Mouse (Mus musculus) spleen, adult 2 months (tissue): ENCODE results near the gene Prox2. TPM values are rescaled to one million over a fixed set of nuclear protein-coding genes. Genes with fewer than 3 reads are reported as not detected.
A peak's percentile ranks its signal among the peaks of the same experiment; 100 is the strongest.

Experiments
- DNase-seq, 2 experiments: peaks; one replicate each; pipeline versions ENCODE4 v3.0.0 to v3.0.0-alpha.2; 2012 to 2021; ENCODE audit warnings: low spot score in 2 of 2, low read depth in 1 of 2
- H3K27ac ChIP-seq: fragments of 200-500 bp; 2 replicates; pipeline ENCODE4 v1.5.1; 2012; ENCODE audit warnings: low read length, inconsistent platforms; ENCODE audit not compliant: insufficient read depth
- H3K27me3 ChIP-seq: fragments of 200-500 bp; 2 replicates; pipeline ENCODE4 v1.6.1; 2012; ENCODE audit warnings: mild to moderate bottlenecking, moderate library complexity, low read length, inconsistent platforms; ENCODE audit not compliant: control insufficient read depth, insufficient read depth
- H3K36me3 ChIP-seq: fragments of 200-500 bp; 2 replicates; pipeline ENCODE4 v1.6.1; 2012; ENCODE audit warnings: mild to moderate bottlenecking, low read length, inconsistent platforms; ENCODE audit not compliant: control insufficient read depth, insufficient read depth
- H3K4me1 ChIP-seq: fragments of 200-500 bp; 2 replicates; pipeline ENCODE4 v1.6.1; 2011; ENCODE audit warnings: inconsistent platforms; ENCODE audit not compliant: control insufficient read depth, insufficient read depth, insufficient read length
- H3K4me3 ChIP-seq: fragments of 200-500 bp; 2 replicates; pipeline ENCODE4 v1.5.1; 2011; ENCODE audit warnings: mild to moderate bottlenecking, inconsistent platforms; ENCODE audit not compliant: insufficient read depth, insufficient read length; ENCODE audit errors: extremely low read depth
- CTCF ChIP-seq: fragments of 200-500 bp; IDR thresholded peaks from 2 replicates; pipeline ENCODE4 v1.5.1; 2011; ENCODE audit warnings: mild to moderate bottlenecking, inconsistent platforms; ENCODE audit not compliant: insufficient read depth, insufficient read length, insufficient replicate concordance; ENCODE audit errors: extremely low read depth
- POLR2A ChIP-seq: fragments of 200-500 bp; IDR thresholded peaks from 2 replicates; pipeline ENCODE4 v1.6.1; 2011; ENCODE audit warnings: low read depth, low read length, inconsistent platforms
- WGBS: fragments of 180-500 bp; shearing (Covaris S2); methylation state at CpG from one replicate; pipeline ENCODE4 v1.1.7; 2018; 5-methylcytosine and 5-hydroxymethylcytosine counted together
- polyA plus RNA-seq: library from polyadenylated mRNA; depleted of rRNA; stranded (reverse); fragments of >200 nt; gene quantifications from 2 replicates; pipeline ENCODE4 v1.2.3, GENCODE M21; 2012

Gene Prox2
- polyA plus RNA-seq, 1 experiment, result 2.6 TPM

DNA sequence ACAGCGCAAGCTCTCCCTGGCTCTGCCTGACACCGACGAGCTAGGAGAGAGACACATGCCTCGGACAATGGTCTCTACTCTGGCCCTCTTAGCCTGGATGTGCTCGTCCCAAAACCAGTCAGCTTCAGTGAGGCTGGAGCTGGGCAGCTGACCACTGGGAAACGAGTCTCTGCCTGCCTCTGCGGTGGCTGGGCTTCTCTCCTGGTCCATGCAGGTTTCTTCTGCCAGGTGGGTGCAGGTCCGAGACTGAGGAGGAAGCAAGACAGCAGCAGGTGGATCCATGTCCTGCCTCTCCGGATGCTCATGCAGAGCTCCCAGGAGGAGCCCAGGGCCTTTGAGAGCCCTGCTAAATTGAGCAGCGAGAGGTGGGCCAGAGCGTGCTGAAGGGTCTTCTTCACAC, 15.4 kb downstream of the Prox2 start:
- H3K36me3 ChIP-seq, result no peaks in the 10 kb centered on the region
- no peak overlapping the region for H3K27ac ChIP-seq
- H3K27me3 ChIP-seq, result no peaks in the 10 kb centered on the region
- no peak for TF ChIP-seq POLR2A
- DNase-seq, result no peak
- no peaks in the 10 kb centered on the region for H3K4me1 ChIP-seq
- 93% methylated on average over 11 of the region's 11 CpGs for WGBS
- H3K4me3 ChIP-seq, result no peak overlapping the region

GRCm38 (mm10) chr12:85094706-85095105, 15.9 kb downstream of the Prox2 start:
- H3K27ac ChIP-seq, result no peak overlapping the region
- H3K4me3 ChIP-seq, result no peak overlapping the region
- no peaks in the 10 kb centered on the region for H3K4me1 ChIP-seq
- no peaks in the 10 kb centered on the region for H3K27me3 ChIP-seq
- DNase-seq, result no peak
- WGBS, result 81% methylated on average over 10 of the region's 10 CpGs
- no peaks in the 10 kb centered on the region for H3K36me3 ChIP-seq
- no peak for TF ChIP-seq CTCF
- TF ChIP-seq POLR2A, result no peak

- Histone ChIP-seq H3K27ac (no peak overlapping the region), H3K27me3 (no peaks in the 10 kb centered on the region), H3K36me3 (no peaks in the 10 kb centered on the region), H3K4me1 (no peaks in the 10 kb centered on the region), H3K4me3 (no peak overlapping the region)
- TF ChIP-seq POLR2A (no peak), CTCF (no peak)
- 49% methylated on average over 14 of the region's 14 CpGs for WGBS
- no peak for DNase-seq
Measured at GRCm38 (mm10) chr12:85094010-85094409, 16.5 kb downstream of the Prox2 start.

- WGBS, result 5% methylated on average over 3 of the region's 3 CpGs
- peak; percentile 48 to 68 for DNase-seq
- H3K4me3 ChIP-seq, result no peak overlapping the region
- 0 out of 2 replicates have a peak, but pooled peaks cover 2% of the 10 kb centered on the region for H3K36me3 ChIP-seq
- no peaks in the 10 kb centered on the region for H3K4me1 ChIP-seq
- no peak overlapping the region for H3K27ac ChIP-seq
- H3K27me3 ChIP-seq, result no peaks in the 10 kb centered on the region
- peak; percentile 63; the same call in 1 of the 2 replicates for TF ChIP-seq CTCF
- no peak for TF ChIP-seq POLR2A
Measured at GRCm38 (mm10) chr12:85092214-85092613, 18.3 kb downstream of the Prox2 start.

DNA sequence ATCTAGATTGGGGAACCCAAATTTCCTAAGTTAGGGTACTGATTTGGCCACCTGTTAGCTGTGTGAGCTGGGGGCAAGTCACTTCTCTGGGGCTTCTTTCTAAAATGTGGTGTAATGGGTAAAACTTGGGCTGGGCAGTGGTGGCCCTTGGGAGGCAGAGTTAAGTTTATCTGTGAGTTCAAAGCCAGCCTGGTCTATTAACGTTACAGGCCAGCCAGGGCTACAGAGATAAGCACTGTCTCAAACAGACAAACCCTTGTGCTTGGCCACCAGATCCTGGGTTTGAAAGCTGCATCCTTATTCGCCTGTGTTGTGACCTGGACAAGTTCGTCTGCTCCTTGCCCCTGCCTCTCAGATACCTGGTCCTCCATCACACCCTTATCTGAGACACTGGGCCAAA, 19.4 kb downstream of the Prox2 start:
- DNase-seq, result no peak
- no peaks in the 10 kb centered on the region for H3K4me1 ChIP-seq
- no peak for TF ChIP-seq CTCF
- TF ChIP-seq POLR2A, result no peak
- H3K27ac ChIP-seq, result no peak overlapping the region
- 0 out of 2 replicates have a peak, but pooled peaks cover 2% of the 10 kb centered on the region for H3K36me3 ChIP-seq
- 82% methylated on average over 3 of the region's 3 CpGs for WGBS
- H3K27me3 ChIP-seq, result no peaks in the 10 kb centered on the region
- no peak overlapping the region for H3K4me3 ChIP-seq

DNA sequence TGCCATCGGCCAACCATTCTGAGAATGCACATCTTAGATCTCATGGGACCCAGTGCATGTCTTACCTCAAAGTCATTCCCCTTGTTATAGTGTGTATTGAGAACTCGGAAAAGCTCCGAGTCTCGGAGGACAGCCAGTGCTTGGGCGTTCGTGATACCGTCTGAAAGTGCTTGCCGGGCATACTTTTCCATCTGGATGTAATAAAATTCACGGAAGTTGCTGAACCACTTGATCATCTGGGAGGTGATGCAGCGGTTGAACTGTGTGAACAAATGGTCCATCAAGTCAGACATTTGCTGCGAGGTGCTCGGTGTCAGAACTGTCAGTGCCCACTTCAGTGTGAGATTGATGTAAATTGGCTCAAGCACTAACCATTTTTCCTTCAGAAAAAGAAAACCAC, 22.7 kb downstream of the Prox2 start:
- no peak for DNase-seq
- no peak overlapping the region for H3K4me3 ChIP-seq
- no peak for TF ChIP-seq CTCF
- no peak for TF ChIP-seq POLR2A
- H3K36me3 ChIP-seq, result 0 out of 2 replicates have a peak, but pooled peaks cover 2% of the 10 kb centered on the region
- no peaks in the 10 kb centered on the region for H3K27me3 ChIP-seq
- WGBS, result 96% methylated on average over 12 of the region's 12 CpGs
- no peaks in the 10 kb centered on the region for H3K4me1 ChIP-seq
- no peak overlapping the region for H3K27ac ChIP-seq

DNA sequence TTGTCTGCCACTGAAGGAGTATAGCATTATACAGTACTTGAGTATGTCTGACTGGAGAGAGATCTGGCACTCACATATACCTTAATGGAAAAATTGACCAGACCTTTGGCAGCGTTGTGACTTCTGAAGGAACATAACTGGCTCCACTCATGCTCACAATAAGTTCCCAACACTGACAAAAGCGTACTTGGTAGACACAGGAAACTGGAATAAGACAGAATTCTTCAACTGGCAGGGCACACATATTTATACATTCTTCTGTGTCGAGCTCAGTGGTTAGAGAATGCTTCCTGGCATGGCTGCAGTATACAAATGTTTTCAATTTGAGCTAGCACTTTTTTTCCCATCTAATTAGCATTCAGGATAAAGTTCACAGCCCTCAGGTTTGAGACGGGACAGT, 25.6 kb downstream of the Prox2 start:
- 90% methylated on average over 4 of the region's 4 CpGs for WGBS
- Histone ChIP-seq H3K27ac (no peak overlapping the region), H3K27me3 (no peaks in the 10 kb centered on the region), H3K4me1 (no peaks in the 10 kb centered on the region), H3K4me3 (no peak overlapping the region), H3K36me3 (0 out of 2 replicates have a peak, but pooled peaks cover 3% of the 10 kb centered on the region)
- DNase-seq, result no peak
- no peak for TF ChIP-seq POLR2A
- no peak for TF ChIP-seq CTCF
